In genomic region chr6:72439355-72440185, GRCm38 (mm10) we compare ENCODE assay signal across 8 mouse cellular contexts. TPM values are rescaled to one million over a fixed set of nuclear protein-coding genes. Genes with fewer than 3 reads are reported as not detected.
DNase-seq lines count a peak whose midpoint lies in the region; ATAC-seq and TF ChIP-seq lines count a peak whose summit lies in the region.

Mat2a (minus strand) TSS chr6:72439558.

- H3K4me3 ChIP-seq in E14TG2a.4 (replicated peaks; ENCODE audit: low read length), result peak within 1 kb of the TSS; percentile 97
- H3K4me3 ChIP-seq in forebrain, embryonic 12.5 days (replicated peaks), result peak within 1 kb of the TSS; percentile 95
- peak within 1 kb of the TSS; percentile 74 for H3K4me3 ChIP-seq in heart, postnatal 0 days (ENCODE audit: low read depth, low read length)
- peak within 1 kb of the TSS; percentile 99 for H3K4me3 ChIP-seq in liver, postnatal 0 days (ENCODE audit: low read depth, low read length)
- peak within 1 kb of the TSS; percentile 100 for H3K4me3 ChIP-seq in neural tube, embryonic 14.5 days (ENCODE audit: low read depth, low read length)

- peaks cover 41% of the 10 kb centered on the region for H3K36me3 ChIP-seq in E14TG2a.4 (ENCODE audit: insufficient read depth, low read length)
- H3K36me3 ChIP-seq in forebrain, embryonic 12.5 days (replicated peaks), result peaks cover 29% of the 10 kb centered on the region
- H3K36me3 ChIP-seq in heart, postnatal 0 days (replicated peaks; ENCODE audit: control insufficient read depth, insufficient read depth, low read length), result peaks cover 31% of the 10 kb centered on the region
- H3K36me3 ChIP-seq in liver, postnatal 0 days (replicated peaks; ENCODE audit: insufficient read depth, low read length), result peaks cover 28% of the 10 kb centered on the region
- peaks cover 30% of the 10 kb centered on the region for H3K36me3 ChIP-seq in neural tube, embryonic 14.5 days (ENCODE audit: control insufficient read depth, insufficient read depth, low read length)

- peak; percentile 91 for ATAC-seq in forebrain, embryonic 12.5 days (ENCODE audit: low FRiP score)
- peak; percentile 89 for ATAC-seq in heart, postnatal 0 days (ENCODE audit: insufficient read depth, low read depth)
- peak; percentile 91 for ATAC-seq in liver, postnatal 0 days
- ATAC-seq in neural tube, embryonic 14.5 days (ENCODE audit: low read depth), result peak; percentile 88

- peak within 1 kb of the TSS; percentile 100 for H3K9ac ChIP-seq in forebrain, embryonic 12.5 days
- H3K9ac ChIP-seq in heart, postnatal 0 days (replicated peaks; ENCODE audit: low read depth, low read length), result peak within 1 kb of the TSS; percentile 93
- H3K9ac ChIP-seq in liver, postnatal 0 days (replicated peaks), result peak within 1 kb of the TSS; percentile 98
- peak within 1 kb of the TSS; percentile 100 for H3K9ac ChIP-seq in neural tube, embryonic 14.5 days (replicated peaks; ENCODE audit: low read depth, low read length)

- 0 out of 2 replicates have a peak, but pooled peaks cover 3% of the 10 kb centered on the region for H3K27me3 ChIP-seq in E14TG2a.4 (ENCODE audit: insufficient read depth, low read length)
- H3K27me3 ChIP-seq in forebrain, embryonic 12.5 days, result no peaks in the 10 kb centered on the region
- no peaks in the 10 kb centered on the region for H3K27me3 ChIP-seq in heart, postnatal 0 days (ENCODE audit: control insufficient read depth, insufficient read depth, low read length)
- no peaks in the 10 kb centered on the region for H3K27me3 ChIP-seq in liver, postnatal 0 days (ENCODE audit: insufficient read depth, low read length)
- no peaks in the 10 kb centered on the region for H3K27me3 ChIP-seq in neural tube, embryonic 14.5 days (ENCODE audit: control insufficient read depth, insufficient read depth, low read length)

- H3K4me2 ChIP-seq in forebrain, embryonic 12.5 days, result peak within 1 kb of the TSS; percentile 86
- H3K4me2 ChIP-seq in heart, postnatal 0 days (ENCODE audit: low read depth, low read length), result peak within 1 kb of the TSS; percentile 84
- peak within 1 kb of the TSS; percentile 86 for H3K4me2 ChIP-seq in liver, postnatal 0 days (ENCODE audit: low read depth, low read length)
- peak within 1 kb of the TSS; percentile 83 for H3K4me2 ChIP-seq in neural tube, embryonic 14.5 days (ENCODE audit: low read depth, low read length)

- H3K9me3 ChIP-seq in E14TG2a.4 (ENCODE audit: low read length), result no peaks in the 10 kb centered on the region
- no peaks in the 10 kb centered on the region for H3K9me3 ChIP-seq in forebrain, embryonic 12.5 days
- H3K9me3 ChIP-seq in heart, postnatal 0 days (replicated peaks; ENCODE audit: control insufficient read depth, low read length), result no peaks in the 10 kb centered on the region
- H3K9me3 ChIP-seq in liver, postnatal 0 days (ENCODE audit: low read length), result no peaks in the 10 kb centered on the region
- no peaks in the 10 kb centered on the region for H3K9me3 ChIP-seq in neural tube, embryonic 14.5 days (ENCODE audit: control insufficient read depth, low read length)

- under 1% methylated on average over 77 of the region's 77 CpGs for WGBS in forebrain, embryonic 12.5 days
- under 1% methylated on average over 77 of the region's 77 CpGs for WGBS in heart, postnatal 0 days
- under 1% methylated on average over 75 of the region's 77 CpGs for WGBS in large intestine, adult 2 months
- under 1% methylated on average over 75 of the region's 77 CpGs for WGBS in liver, postnatal 0 days (ENCODE audit: insufficient replicate concordance)
- WGBS in neural tube, embryonic 14.5 days, result under 1% methylated on average over 76 of the region's 77 CpGs

- TF ChIP-seq CTCF in E14TG2a.4 (conservative IDR thresholded peaks at IDR 0.05; ENCODE audit: low read length), result no peak
- peak; percentile 67 for TF ChIP-seq CTCF in heart, postnatal 0 days (IDR thresholded peaks at IDR 0.05; ENCODE audit: low read depth)
- peak; percentile 92 for TF ChIP-seq CTCF in liver, postnatal 0 days (IDR thresholded peaks at IDR 0.05; ENCODE audit: low read depth)

- peak within 1 kb of the TSS; percentile 98 for H3K27ac ChIP-seq in forebrain, embryonic 12.5 days
- peak within 1 kb of the TSS; percentile 98 for H3K27ac ChIP-seq in heart, postnatal 0 days (ENCODE audit: low read depth)
- H3K27ac ChIP-seq in liver, postnatal 0 days (ENCODE audit: low read depth), result peak within 1 kb of the TSS; percentile 100
- peak within 1 kb of the TSS; percentile 95 for H3K27ac ChIP-seq in neural tube, embryonic 14.5 days (ENCODE audit: low read depth, low read length)

- peak; percentile 75; the same call in 1 of the 2 replicates for TF ChIP-seq EP300 in heart, postnatal 0 days (IDR thresholded peaks at IDR 0.05; ENCODE audit: low read depth)
- peak; percentile 48; the same call in 1 of the 2 replicates for TF ChIP-seq EP300 in liver, postnatal 0 days (IDR thresholded peaks at IDR 0.05; ENCODE audit: low read depth)

- DNase-seq in c-Kit-positive CD71-positive TER-119-positive erythroid progenitor cells, embryonic 14.5 days (ENCODE audit: low spot score), result peak; percentile 84
- DNase-seq in heart, postnatal 0 days (ENCODE audit: low spot score), result peak; percentile 90
- DNase-seq in large intestine, adult 2 months (ENCODE audit: low read depth, low spot score), result no peak
- peak; percentile 94 for DNase-seq in liver, postnatal 0 days
- peak; percentile 96 for DNase-seq in testis, postnatal 10 days (ENCODE audit: low spot score)

- peaks cover 45% of the 10 kb centered on the region for H3K4me1 ChIP-seq in E14TG2a.4 (replicated peaks; ENCODE audit: low read depth, low read length)
- H3K4me1 ChIP-seq in forebrain, embryonic 12.5 days, result peaks cover 29% of the 10 kb centered on the region
- peaks cover 24% of the 10 kb centered on the region for H3K4me1 ChIP-seq in heart, postnatal 0 days (ENCODE audit: control insufficient read depth, insufficient read depth)
- H3K4me1 ChIP-seq in liver, postnatal 0 days (ENCODE audit: insufficient read depth), result peaks cover 13% of the 10 kb centered on the region
- H3K4me1 ChIP-seq in neural tube, embryonic 14.5 days (ENCODE audit: control insufficient read depth, insufficient read depth, low read length), result peaks cover 31% of the 10 kb centered on the region

RNA-seq across cellular contexts. Expression of gene Mat2a, which starts in this region (rescaled TPM):
- polyA plus RNA-seq in forebrain, embryonic 12.5 days (2016; fragmentation: Nextera tagmentation; extraction: Ambion mirVana), result 475 and 476 TPM in 2 replicates
- 111 and 123 TPM in 2 replicates for total RNA-seq in heart, postnatal 0 days (2014; rRNA removed; ENCODE audit: low replicate concordance)
- polyA plus RNA-seq in heart, postnatal 0 days (2015; fragmentation: Nextera tagmentation; extraction: Ambion mirVana), result 200 and 229 TPM in 2 replicates
- polyA plus RNA-seq in large intestine, adult 2 months (2012; rRNA removed), result 50.9 and 66.5 TPM in 2 replicates
- polyA plus RNA-seq in liver, postnatal 0 days (2015; fragmentation: Nextera tagmentation; extraction: Ambion mirVana), result 111 and 138 TPM in 2 replicates
- polyA plus RNA-seq in neural tube, embryonic 14.5 days (2014; fragmentation: Nextera tagmentation; extraction: Ambion mirVana), result 392 and 416 TPM in 2 replicates
